Mouse (Mus musculus) layer of hippocampus, adult 8-10 months (tissue): Measurements from ENCODE around the gene Efcab5. TPM values are rescaled to one million over a fixed set of nuclear protein-coding genes. Genes with fewer than 3 reads are reported as not detected.
"Not testable (repeated sequence)": the region's sequence is repeated elsewhere in the genome, so short reads cannot be mapped to it uniquely, and the experiment has no call there.

Experiments used
- DNase-seq, 2 experiments: peaks; one replicate each; pipeline ENCODE4 v3.0.0; 2022; ENCODE audit warnings: low spot score in 2 of 2
- total RNA-seq, 4 experiments: library from RNA; stranded (reverse); gene quantifications; 2 replicates each; pipeline ENCODE4 v1.2.4; 2022

Efcab5 gene
- total RNA-seq, 4 experiments from 2014 or later, result 3.0 to 6.1 (median 4.4) TPM

GRCm38 (mm10) chr11:77179771-77180170, 9.0 kb downstream of the Efcab5 start:
- DNase-seq, result no peak

- DNase-seq, result peak; percentile 17 to 28
Observed at GRCm38 (mm10) chr11:77174531-77174930, 14.2 kb downstream of the Efcab5 start.

GRCm38 (mm10) chr11:77173731-77174130, 15.0 kb downstream of the Efcab5 start:
- peak; percentile 20 to 25 for DNase-seq

GRCm38 (mm10) chr11:77160744-77161143, 28.0 kb downstream of the Efcab5 start:
- DNase-seq, result no peak

GRCm38 (mm10) chr11:77160341-77160740, 28.4 kb downstream of the Efcab5 start:
- DNase-seq, result no peak

GRCm38 (mm10) chr11:77154214-77154613, 34.6 kb downstream of the Efcab5 start:
- no peak for DNase-seq

- no peak for DNase-seq
Observed at GRCm38 (mm10) chr11:77150806-77151205, 38.0 kb downstream of the Efcab5 start.

- not testable (repeated sequence) for DNase-seq
Observed at GRCm38 (mm10) chr11:77149783-77150630, 38.8 kb downstream of the Efcab5 start.

GRCm38 (mm10) chr11:77148774-77149173, 40.0 kb downstream of the Efcab5 start:
- no peak for DNase-seq

- no peak for DNase-seq
Observed at GRCm38 (mm10) chr11:77147753-77148152, 41.0 kb downstream of the Efcab5 start.

- DNase-seq, result no peak
Observed at GRCm38 (mm10) chr11:77145423-77145822, 43.3 kb downstream of the Efcab5 start.

GRCm38 (mm10) chr11:77141938-77142337, 46.8 kb downstream of the Efcab5 start:
- no peak for DNase-seq

GRCm38 (mm10) chr11:77139976-77140375, 48.8 kb downstream of the Efcab5 start:
- no peak for DNase-seq

- DNase-seq, result no peak
Observed at GRCm38 (mm10) chr11:77133450-77133849, 55.3 kb downstream of the Efcab5 start.

GRCm38 (mm10) chr11:77132580-77132979, 56.2 kb downstream of the Efcab5 start:
- no peak for DNase-seq

GRCm38 (mm10) chr11:77128562-77128961, 60.2 kb downstream of the Efcab5 start:
- no peak for DNase-seq

GRCm38 (mm10) chr11:77111141-77111540, 77.6 kb downstream of the Efcab5 start:
- no peak for DNase-seq

GRCm38 (mm10) chr11:77108442-77108841, 80.3 kb downstream of the Efcab5 start:
- no peak for DNase-seq

GRCm38 (mm10) chr11:77107872-77108271, 80.9 kb downstream of the Efcab5 start:
- DNase-seq, result not testable (repeated sequence)

- DNase-seq, result no peak
Observed at GRCm38 (mm10) chr11:77106961-77107360, 81.8 kb downstream of the Efcab5 start.

GRCm38 (mm10) chr11:77100137-77100937, 88.4 kb downstream of the Efcab5 start:
- DNase-seq, result peak; percentile 34 to 84

GRCm38 (mm10) chr11:77098332-77098972, 90.3 kb downstream of the Efcab5 start:
- DNase-seq, result no peak
